Mouse (Mus musculus) E14TG2a.4 (cell line): Measurements from ENCODE around the gene Nomo1.

Experiments
- CTCF ChIP-seq: conservative IDR thresholded peaks from 2 replicates; pipeline ENCODE4 v1.5.1; 2014; ENCODE audit warnings: low read length
- NANOG ChIP-seq: IDR thresholded peaks from 2 replicates; pipeline ENCODE4 v1.6.1; 2014; ENCODE audit warnings: borderline replicate concordance, low read length, mixed read lengths
- POU5F1 ChIP-seq: IDR thresholded peaks from 2 replicates; pipeline ENCODE4 v1.6.1; 2014; ENCODE audit warnings: low read length, borderline replicate concordance

- no peak for TF ChIP-seq CTCF
- no peak for TF ChIP-seq POU5F1
- no peak for TF ChIP-seq NANOG
These were observed 14.5 kb downstream of the Nomo1 start for GRCm38 (mm10) chr7:46047873-46048562.
